Mouse (Mus musculus): ENCODE measurements around the gene Rnf225. TPM values are rescaled to one million over a fixed set of nuclear protein-coding genes. Genes with fewer than 3 reads are reported as not detected.

Gene Rnf225
- polyA plus RNA-seq, 1 experiment = 3.0 TPM

DNA sequence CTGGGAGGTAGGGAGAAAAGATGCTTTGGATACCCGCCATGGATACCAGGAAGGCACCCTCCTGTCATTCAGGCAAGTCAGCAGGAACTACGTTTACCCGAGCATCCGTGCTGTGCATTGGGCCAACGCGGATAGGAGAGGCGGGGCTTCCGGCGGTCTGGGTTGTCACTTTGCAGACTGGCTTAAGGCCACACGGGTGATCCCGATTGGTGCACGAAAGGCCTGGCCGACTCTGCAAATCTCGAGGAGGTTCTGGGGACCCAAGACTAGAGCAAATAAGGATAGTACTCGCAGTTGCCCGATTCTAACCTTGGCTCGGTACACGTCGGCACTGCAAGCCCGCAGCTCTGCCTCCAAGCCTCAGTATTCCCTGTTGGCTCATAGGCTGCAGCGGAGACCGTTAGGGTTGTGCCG, 38.5 kb downstream of the Rnf225 start, which contains the start of gene Zfp324:
Zfp324 (plus strand) TSS at position 161 of the 414 bp plus-strand sequence.
- no peak for TF ChIP-seq GATA1 (IDR thresholded peaks at IDR 0.05; ENCODE audit: low read length)

DNA sequence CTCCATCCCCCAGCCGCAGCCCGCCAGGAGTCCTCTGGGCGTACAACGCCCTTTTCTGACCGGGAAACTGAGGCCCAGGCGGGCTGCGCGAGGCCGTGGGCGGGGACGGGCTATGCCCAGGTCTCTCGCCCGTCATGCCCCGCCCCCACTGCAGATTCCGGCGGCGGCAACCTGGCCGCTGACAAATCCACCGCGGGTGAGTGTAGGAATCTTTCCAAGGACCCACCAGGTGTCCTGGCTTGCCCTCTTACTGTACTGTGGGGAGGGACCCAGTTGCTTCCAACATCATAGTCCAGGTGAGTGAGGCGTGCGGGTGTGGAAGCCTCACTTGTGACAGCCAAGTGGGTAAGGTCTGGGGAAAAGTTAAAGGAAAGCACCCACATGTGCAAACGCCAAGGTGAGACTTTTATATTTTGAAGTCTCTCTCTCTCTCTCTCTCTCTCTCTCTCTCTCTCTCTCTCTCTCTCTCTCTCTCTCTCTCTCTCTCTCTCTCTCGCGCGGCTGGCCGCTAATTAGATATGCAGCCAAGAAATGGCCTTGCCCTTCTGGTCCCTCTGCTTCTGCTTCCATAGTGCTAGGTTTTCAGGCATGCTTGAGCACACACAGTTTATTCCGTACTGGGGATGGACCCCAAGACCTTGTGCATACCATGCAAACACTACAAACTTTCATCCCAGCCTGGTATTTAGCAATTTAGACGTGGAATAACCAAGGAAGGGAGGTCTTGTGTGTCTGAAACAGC, 39.1 kb downstream of the Rnf225 start:
- TF ChIP-seq GATA1 (IDR thresholded peaks at IDR 0.05; ENCODE audit: low read length) = no peak

DNA sequence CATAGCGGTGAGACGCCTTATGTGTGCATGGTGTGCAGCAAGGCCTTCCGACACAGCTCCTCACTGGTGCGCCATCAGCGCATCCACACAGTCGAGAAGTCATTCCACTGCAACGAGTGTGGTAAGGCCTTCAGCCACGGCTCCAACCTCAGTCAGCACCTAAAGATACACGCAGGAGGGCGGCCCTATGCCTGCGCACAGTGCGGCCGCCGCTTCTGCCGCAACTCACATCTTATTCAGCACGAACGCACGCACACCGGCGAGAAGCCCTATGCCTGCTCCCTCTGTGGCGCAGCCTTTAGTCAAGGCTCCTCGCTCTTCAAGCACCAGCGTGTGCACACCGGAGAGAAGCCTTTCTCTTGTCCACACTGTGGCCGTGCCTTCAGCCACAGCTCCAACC, 43.7 kb downstream of the Rnf225 start:
- TF ChIP-seq GATA1 (IDR thresholded peaks at IDR 0.05; ENCODE audit: low read length) = no peak

DNA sequence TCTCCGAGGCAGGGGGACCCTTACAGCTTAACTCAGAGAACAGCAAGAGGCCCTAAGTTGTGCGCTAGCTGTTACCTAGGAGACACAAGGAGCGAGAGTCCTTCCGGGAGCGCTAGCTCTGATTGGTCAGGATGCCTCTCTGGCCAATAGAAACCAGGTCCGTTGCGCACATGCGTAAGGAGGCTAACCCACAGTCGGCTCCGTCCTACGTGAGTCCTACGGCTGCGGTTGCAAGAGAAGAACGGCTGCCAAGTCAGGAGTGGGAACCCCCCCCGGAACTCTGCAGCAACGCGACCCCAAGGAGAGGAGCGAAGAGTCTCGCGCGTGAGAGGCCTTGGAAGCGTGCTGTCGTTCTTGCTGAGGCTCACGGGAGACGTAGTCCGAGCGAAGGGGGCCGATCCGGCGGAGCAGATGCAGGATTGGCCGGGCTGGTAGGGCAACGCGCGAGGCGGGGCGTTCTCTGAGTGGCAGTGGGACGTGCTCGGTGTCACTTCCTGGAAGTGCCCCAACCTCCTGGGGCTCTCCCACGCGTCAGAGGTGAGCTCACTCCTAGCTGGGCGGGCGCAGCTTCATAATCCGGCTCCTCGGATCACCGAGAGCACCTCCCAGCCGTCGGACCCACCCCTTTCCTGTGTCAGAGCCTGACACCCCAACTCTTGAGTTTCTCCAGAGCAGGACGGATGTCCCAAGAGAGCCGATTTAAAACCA, 50.6 kb downstream of the Rnf225 start, which contains the start of gene Zfp446:
Zfp446 (plus strand) TSS at position 167 of the 708 bp plus-strand sequence.
- no peak for TF ChIP-seq GATA1 (IDR thresholded peaks at IDR 0.05; ENCODE audit: low read length)

DNA sequence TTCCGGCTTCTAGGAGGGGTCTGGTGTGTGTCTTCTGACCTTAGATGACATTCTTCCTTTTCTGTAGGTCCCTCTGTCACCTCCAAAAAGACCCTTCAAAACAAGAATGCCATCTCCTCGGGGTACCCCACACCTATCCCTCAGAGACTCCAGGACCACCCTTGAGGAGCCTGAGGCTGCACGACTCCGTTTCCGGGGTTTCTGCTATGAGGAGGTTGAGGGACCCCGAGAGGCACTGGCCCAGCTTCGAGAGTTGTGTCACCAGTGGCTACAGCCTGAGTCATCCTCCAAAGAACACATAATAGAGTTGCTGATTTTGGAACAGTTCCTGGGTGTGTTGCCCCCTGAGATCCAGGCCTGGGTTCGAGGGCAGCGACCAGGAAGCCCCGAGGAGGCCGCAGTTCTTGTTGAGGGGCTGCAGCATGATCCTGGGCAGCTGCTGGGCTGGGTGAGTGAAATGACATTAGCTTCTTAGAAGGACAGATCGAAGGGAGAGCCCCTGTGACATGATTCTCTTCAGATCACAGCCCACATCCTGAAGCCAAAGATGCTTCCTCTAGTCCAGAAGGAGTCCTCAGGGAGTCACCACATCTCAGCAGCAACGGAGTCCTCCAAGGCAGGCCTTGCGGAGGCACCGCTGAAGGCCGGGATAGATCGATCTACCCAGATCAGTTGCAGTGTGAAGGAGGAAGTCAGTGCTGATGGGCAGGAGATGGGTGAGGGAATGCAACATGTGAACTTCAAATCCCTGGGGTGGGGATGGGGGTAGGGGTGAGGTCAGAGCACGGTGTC, 51.9 kb downstream of the Rnf225 start:
- TF ChIP-seq GATA1 (IDR thresholded peaks at IDR 0.05; ENCODE audit: low read length) = no peak

DNA sequence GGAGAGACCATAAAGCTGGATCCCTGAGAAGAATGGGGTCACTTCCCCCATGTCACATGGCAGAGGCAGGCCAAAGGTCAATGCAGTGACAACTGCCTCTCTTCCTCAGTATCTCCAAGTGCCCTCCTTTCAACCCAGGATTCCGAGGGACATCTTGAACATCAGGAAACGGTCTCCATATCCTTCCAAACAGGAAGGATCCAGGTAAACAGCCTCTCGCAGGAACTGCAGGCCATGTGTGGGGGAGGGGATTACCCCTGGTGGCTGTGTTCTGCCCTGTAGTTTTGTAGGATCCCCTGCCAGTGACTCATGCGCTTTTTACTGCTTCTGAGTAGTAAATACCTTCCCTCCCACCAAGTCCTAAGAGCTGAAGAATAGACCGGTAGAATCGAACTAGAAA, 52.6 kb downstream of the Rnf225 start:
- no peak for TF ChIP-seq GATA1 (IDR thresholded peaks at IDR 0.05; ENCODE audit: low read length)

DNA sequence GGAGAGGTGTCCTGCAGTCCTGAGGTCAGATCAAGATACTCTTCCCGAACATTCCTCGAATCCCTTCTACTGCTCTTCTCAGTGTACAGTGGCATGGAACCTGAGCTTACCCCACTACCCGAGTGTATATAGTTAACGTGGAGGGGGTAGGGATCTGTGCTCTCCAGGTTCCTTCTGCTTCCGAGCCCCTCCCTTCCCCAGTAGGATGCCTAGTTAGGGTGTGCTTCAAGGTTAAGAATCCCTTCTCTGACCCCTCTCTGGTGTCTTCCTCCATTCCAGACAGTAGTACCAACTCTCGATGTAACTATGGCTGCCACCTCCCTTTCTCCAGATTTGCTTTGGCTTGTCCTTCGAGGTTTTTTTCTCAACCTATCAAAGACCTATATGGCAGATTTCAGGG, 53.1 kb downstream of the Rnf225 start:
- TF ChIP-seq GATA1 (IDR thresholded peaks at IDR 0.05; ENCODE audit: low read length) = no peak

Other genes starting within 250 kb of the Rnf225 start
- gene Vmn2r55, start 242.4 kb upstream of the Rnf225 start, polyA plus RNA-seq (2012) = not detected in 2 replicates
- not detected in 2 replicates for gene Vmn2r56, start 192.4 kb upstream of the Rnf225 start, polyA plus RNA-seq (2012)
- gene Zscan18, start 123.8 kb upstream of the Rnf225 start, polyA plus RNA-seq (2012) = not detected in 2 replicates
- 0.21 and 0.25 TPM in 2 replicates for gene Zfp329, start 108.6 kb upstream of the Rnf225 start, polyA plus RNA-seq (2012)
- 2.3 and 3.0 TPM in 2 replicates for gene Zfp110, start 92.7 kb upstream of the Rnf225 start, polyA plus RNA-seq (2012)
- 0.65 and 0.75 TPM in 2 replicates for gene Zfp128, start 46.2 kb upstream of the Rnf225 start, polyA plus RNA-seq (2012)
- 4.1 and 5.8 TPM in 2 replicates for gene Zscan22, start 29.6 kb upstream of the Rnf225 start, polyA plus RNA-seq (2012)
- gene Rps5, start 5.1 kb upstream of the Rnf225 start, polyA plus RNA-seq (2012) = 2,301 and 3,402 TPM in 2 replicates
- gene Zfp324, start 38.4 kb downstream of the Rnf225 start, polyA plus RNA-seq (2012) = 4.6 and 5.0 TPM in 2 replicates
- gene Zfp446, start 50.4 kb downstream of the Rnf225 start, polyA plus RNA-seq (2012) = 5.8 and 5.9 TPM in 2 replicates
- not detected in 2 replicates for gene Slc27a5, start 70.8 kb downstream of the Rnf225 start, polyA plus RNA-seq (2012)
- gene Trim28, start 71.7 kb downstream of the Rnf225 start, polyA plus RNA-seq (2012) = 297 and 367 TPM in 2 replicates
- 192 and 209 TPM in 2 replicates for gene Zbtb45, start 82.6 kb downstream of the Rnf225 start, polyA plus RNA-seq (2012)
- gene Chmp2a, start 107.4 kb downstream of the Rnf225 start, polyA plus RNA-seq (2012) = 86.1 and 432 TPM in 2 replicates
- gene Ube2m, start 110.9 kb downstream of the Rnf225 start, polyA plus RNA-seq (2012) = 343 and 422 TPM in 2 replicates
- 0.45 and 0.51 TPM in 2 replicates for gene Mzf1, start 127.3 kb downstream of the Rnf225 start, polyA plus RNA-seq (2012)
- gene Vmn1r85, start 167.8 kb downstream of the Rnf225 start, polyA plus RNA-seq (2012) = not detected in 2 replicates
- gene Vmn1r86, start 192.5 kb downstream of the Rnf225 start, polyA plus RNA-seq (2012) = not detected in 2 replicates
- not detected in 2 replicates for gene Vmn1r87, start 212.7 kb downstream of the Rnf225 start, polyA plus RNA-seq (2012)
- not detected in 2 replicates for gene Vmn1r88, start 232.2 kb downstream of the Rnf225 start, polyA plus RNA-seq (2012)